Mouse (Mus musculus) intestine, postnatal 0 days (tissue): ENCODE results near the gene Dmrt1. TPM values are rescaled to one million over a fixed set of nuclear protein-coding genes. Genes with fewer than 3 reads are reported as not detected.

ENCODE experiments used
- ATAC-seq: fragments of 200-750 bp; cut with Nextera tagmentation; 2 replicates; pipeline ENCODE4 v1.8.0; 2017; ENCODE audit warnings: mild to moderate bottlenecking, moderate TSS enrichment, moderate library complexity
- H3K27ac ChIP-seq: fragments of 300-500 bp; sonication (generic); 2 replicates; pipeline ENCODE4 v1.5.1; 2014; ENCODE audit warnings: mild to moderate bottlenecking, low read depth, low read length, moderate library complexity
- H3K27me3 ChIP-seq: fragments of 300-500 bp; sonication (generic); replicated peaks from 2 replicates; pipeline ENCODE4 v1.6.1; 2014; ENCODE audit warnings: low read length, mixed read lengths; ENCODE audit not compliant: control insufficient read depth, insufficient read depth
- H3K36me3 ChIP-seq: fragments of 300-500 bp; sonication (generic); 2 replicates; pipeline ENCODE4 v1.6.1; 2014; ENCODE audit warnings: mild to moderate bottlenecking, moderate library complexity; ENCODE audit not compliant: control insufficient read depth, insufficient read depth
- H3K4me1 ChIP-seq: fragments of 300-500 bp; sonication (generic); replicated peaks from 2 replicates; pipeline ENCODE4 v1.6.1; 2014; ENCODE audit warnings: antibody characterized with exemption, low read length, mixed read lengths; ENCODE audit not compliant: control insufficient read depth, insufficient read depth
- H3K4me2 ChIP-seq: fragments of 300-500 bp; sonication (generic); replicated peaks from 2 replicates; pipeline ENCODE4 v1.6.1; 2014; ENCODE audit warnings: low read depth, mild to moderate bottlenecking, moderate library complexity
- H3K4me3 ChIP-seq: fragments of 300-500 bp; sonication (generic); 2 replicates; pipeline ENCODE4 v1.5.1; 2014; ENCODE audit warnings: low read depth, low read length
- H3K9ac ChIP-seq: fragments of 300-500 bp; sonication (generic); 2 replicates; pipeline ENCODE4 v1.6.1; 2014; ENCODE audit warnings: mild to moderate bottlenecking, low read depth, low read length
- H3K9me3 ChIP-seq: fragments of 300-500 bp; sonication (generic); 2 replicates; pipeline ENCODE4 v1.6.1; 2016; ENCODE audit warnings: mixed run types; ENCODE audit not compliant: control insufficient read depth
- CTCF ChIP-seq: sonication (generic); IDR thresholded peaks from 2 replicates; pipeline ENCODE4 v1.5.1; 2016; ENCODE audit warnings: low read depth, mild to moderate bottlenecking, control low read depth, antibody characterized with exemption, moderate library complexity
- WGBS: fragments of 180-500 bp; shearing (Covaris S2); extraction: QIAGEN DNeasy Blood & Tissue Kit; methylation state at CpG from one replicate; pipeline ENCODE4 v1.1.7; 2014; 5-methylcytosine and 5-hydroxymethylcytosine counted together
- polyA plus RNA-seq: library from polyadenylated mRNA; unstranded; fragments of >200 nt; fragmentation: Nextera tagmentation; extraction: Ambion mirVana; gene quantifications from 2 replicates; pipeline ENCODE4 v1.2.1, GENCODE M21; 2015

Gene Dmrt1
- polyA plus RNA-seq, 1 experiment from 2014 or later, result not detected

- no peak overlapping the region for H3K4me3 ChIP-seq
- H3K27me3 ChIP-seq, result peaks cover 98% of the 10 kb centered on the region
- 10% methylated on average over 16 of the region's 16 CpGs for WGBS
- no peak for ATAC-seq
- H3K9ac ChIP-seq, result no peak overlapping the region
- H3K9me3 ChIP-seq, result no peaks in the 10 kb centered on the region
- H3K4me1 ChIP-seq, result no peaks in the 10 kb centered on the region
- no peak for TF ChIP-seq CTCF
- no peaks in the 10 kb centered on the region for H3K36me3 ChIP-seq
- no peak overlapping the region for H3K4me2 ChIP-seq
- no peak overlapping the region for H3K27ac ChIP-seq
These were observed 106.7 kb downstream of the Dmrt1 start for GRCm38 (mm10) chr19:25611876-25612805.

- Histone ChIP-seq H3K36me3 (no peaks in the 10 kb centered on the region), H3K27me3 (peaks cover 96% of the 10 kb centered on the region), H3K9ac (no peak overlapping the region), H3K4me1 (no peaks in the 10 kb centered on the region), H3K27ac (no peak overlapping the region), H3K4me2 (no peak overlapping the region), H3K4me3 (no peak overlapping the region), H3K9me3 (no peaks in the 10 kb centered on the region)
- no peak for TF ChIP-seq CTCF
- WGBS, result 6% methylated on average over 6 of the region's 6 CpGs
- no peak for ATAC-seq
These were observed 107.4 kb downstream of the Dmrt1 start for GRCm38 (mm10) chr19:25612806-25613295.

GRCm38 (mm10) chr19:25613476-25614300 lies 108.3 kb downstream of the Dmrt1 start:
- Histone ChIP-seq H3K4me2 (no peak overlapping the region), H3K36me3 (no peaks in the 10 kb centered on the region), H3K27me3 (peaks cover 95% of the 10 kb centered on the region), H3K9ac (no peak overlapping the region), H3K4me1 (no peaks in the 10 kb centered on the region), H3K27ac (no peak overlapping the region), H3K4me3 (no peak overlapping the region), H3K9me3 (no peaks in the 10 kb centered on the region)
- no peak for ATAC-seq
- WGBS, result 9% methylated on average over 13 of the region's 13 CpGs
- TF ChIP-seq CTCF, result no peak

GRCm38 (mm10) chr19:25615889-25616288 lies 110.5 kb downstream of the Dmrt1 start:
- no peak for ATAC-seq
- TF ChIP-seq CTCF, result no peak
- no peaks in the 10 kb centered on the region for H3K9me3 ChIP-seq
- H3K27me3 ChIP-seq, result peaks cover 95% of the 10 kb centered on the region
- H3K36me3 ChIP-seq, result no peaks in the 10 kb centered on the region
- H3K27ac ChIP-seq, result no peak overlapping the region
- H3K4me1 ChIP-seq, result no peaks in the 10 kb centered on the region
- no peak overlapping the region for H3K4me3 ChIP-seq
- no peak overlapping the region for H3K4me2 ChIP-seq
- WGBS, result 9% methylated on average over 6 of the region's 6 CpGs
- no peak overlapping the region for H3K9ac ChIP-seq

GRCm38 (mm10) chr19:25622291-25623251 lies 117.2 kb downstream of the Dmrt1 start:
- H3K27me3 ChIP-seq, result peaks cover 80% of the 10 kb centered on the region
- WGBS, result 37% methylated on average over 54 of the region's 54 CpGs
- H3K9me3 ChIP-seq, result no peaks in the 10 kb centered on the region
- H3K4me2 ChIP-seq, result peak overlapping the region; percentile 41
- H3K27ac ChIP-seq, result no peak overlapping the region
- no peak overlapping the region for H3K4me3 ChIP-seq
- no peak overlapping the region for H3K9ac ChIP-seq
- H3K36me3 ChIP-seq, result no peaks in the 10 kb centered on the region
- peak; percentile 47; the same call in 1 of the 2 replicates for ATAC-seq
- no peaks in the 10 kb centered on the region for H3K4me1 ChIP-seq
- TF ChIP-seq CTCF, result peak; percentile 88
